Mouse (Mus musculus) forebrain, embryonic 14.5 days (tissue): ENCODE measurements around the gene Ptprt. TPM values are rescaled to one million over a fixed set of nuclear protein-coding genes. Genes with fewer than 3 reads are reported as not detected.

Experiments
- ATAC-seq: fragments of 200-750 bp; cut with Nextera tagmentation; 2 replicates; pipeline ENCODE4 v1.8.0; 2017; ENCODE audit warnings: mild to moderate bottlenecking, moderate library complexity
- DNase-seq: peaks from one replicate; pipeline ENCODE4 v3.0.0-alpha.2; 2015; ENCODE audit warnings: low spot score
- H3K27ac ChIP-seq: fragments of 300-500 bp; sonication (generic); 2 replicates; pipeline ENCODE4 v1.5.1; 2014; ENCODE audit warnings: low read depth, mild to moderate bottlenecking, control low read depth, low read length, moderate library complexity
- H3K27me3 ChIP-seq: fragments of 300-500 bp; sonication (generic); replicated peaks from 2 replicates; pipeline ENCODE4 v1.6.1; 2014; ENCODE audit warnings: low read length, control low read depth, mixed read lengths; ENCODE audit not compliant: control insufficient read depth, insufficient read depth
- H3K36me3 ChIP-seq: fragments of 300-500 bp; sonication (generic); 2 replicates; pipeline ENCODE4 v1.6.1; 2014; ENCODE audit warnings: low read length, control low read depth; ENCODE audit not compliant: control insufficient read depth, insufficient read depth
- H3K4me1 ChIP-seq: fragments of 300-500 bp; sonication (generic); 2 replicates; pipeline ENCODE4 v1.6.1; 2014; ENCODE audit warnings: antibody characterized with exemption, low read length, control low read depth; ENCODE audit not compliant: control insufficient read depth, insufficient read depth
- H3K4me2 ChIP-seq: fragments of 300-500 bp; sonication (generic); 2 replicates; pipeline ENCODE4 v1.6.1; 2014; ENCODE audit warnings: mild to moderate bottlenecking, control low read depth, low read length
- H3K4me3 ChIP-seq: fragments of 300-500 bp; sonication (generic); 2 replicates; pipeline ENCODE4 v1.5.1; 2014; ENCODE audit warnings: low read depth, low read length, control low read depth
- H3K9ac ChIP-seq: fragments of 300-500 bp; sonication (generic); 2 replicates; pipeline ENCODE4 v1.6.1; 2014; ENCODE audit warnings: mild to moderate bottlenecking, low read length, control low read depth, moderate library complexity
- H3K9me3 ChIP-seq: fragments of 300-500 bp; sonication (generic); replicated peaks from 2 replicates; pipeline ENCODE4 v1.6.1; 2016; ENCODE audit warnings: low read length, control low read depth, mixed read lengths; ENCODE audit not compliant: control insufficient read depth
- WGBS: fragments of 180-500 bp; shearing (Covaris S2); extraction: QIAGEN DNeasy Blood & Tissue Kit; methylation state at CpG from one replicate; pipeline ENCODE4 v1.1.7; 2014; 5-methylcytosine and 5-hydroxymethylcytosine counted together
- polyA plus RNA-seq: library from polyadenylated mRNA; unstranded; fragments of >200 nt; fragmentation: Nextera tagmentation; extraction: Ambion mirVana; gene quantifications from 2 replicates; pipeline ENCODE4 v1.2.1, GENCODE M21; 2014

The Ptprt gene
- polyA plus RNA-seq, 1 experiment from 2014 or later = 3.6 TPM

- ATAC-seq (no peak), DNase-seq (no peak)
- Histone ChIP-seq H3K4me2 (no peak overlapping the region), H3K4me3 (no peak overlapping the region), H3K27ac (no peak overlapping the region), H3K9ac (no peak overlapping the region), H3K4me1 (peaks cover 7% of the 10 kb centered on the region; the same call in 1 of the 2 replicates), H3K9me3 (no peaks in the 10 kb centered on the region), H3K36me3 (no peaks in the 10 kb centered on the region), H3K27me3 (no peaks in the 10 kb centered on the region)
- 71% methylated on average over 3 of the region's 3 CpGs for WGBS
Measured at GRCm38 (mm10) chr2:162418181-162418580, 242.8 kb downstream of the Ptprt start.

GRCm38 (mm10) chr2:162413073-162413812 lies 247.7 kb downstream of the Ptprt start:
- Histone ChIP-seq H3K4me3 (no peak overlapping the region), H3K9ac (no peak overlapping the region), H3K9me3 (no peaks in the 10 kb centered on the region), H3K36me3 (no peaks in the 10 kb centered on the region), H3K27ac (no peak overlapping the region), H3K4me2 (no peak overlapping the region), H3K27me3 (no peaks in the 10 kb centered on the region), H3K4me1 (peaks cover 16% of the 10 kb centered on the region)
- 2% methylated on average over 5 of the region's 5 CpGs for WGBS
- ATAC-seq = peak; percentile 74
- DNase-seq = peak; percentile 73

- DNase-seq (peak; percentile 58), ATAC-seq (peak; percentile 48; the same call in 1 of the 2 replicates)
- Histone ChIP-seq H3K9me3 (no peaks in the 10 kb centered on the region), H3K4me1 (peaks cover 16% of the 10 kb centered on the region), H3K27me3 (no peaks in the 10 kb centered on the region), H3K27ac (no peak overlapping the region), H3K4me2 (no peak overlapping the region), H3K9ac (no peak overlapping the region), H3K4me3 (no peak overlapping the region), H3K36me3 (no peaks in the 10 kb centered on the region)
- 71% methylated on average over 4 of the region's 4 CpGs for WGBS
Measured at GRCm38 (mm10) chr2:162411014-162411413, 249.9 kb downstream of the Ptprt start.

GRCm38 (mm10) chr2:162409245-162409644 lies 251.7 kb downstream of the Ptprt start:
- Histone ChIP-seq H3K27me3 (no peaks in the 10 kb centered on the region), H3K4me3 (no peak overlapping the region), H3K4me2 (no peak overlapping the region), H3K36me3 (no peaks in the 10 kb centered on the region), H3K9me3 (no peaks in the 10 kb centered on the region), H3K9ac (no peak overlapping the region), H3K4me1 (peaks cover 16% of the 10 kb centered on the region), H3K27ac (no peak overlapping the region)
- no peak for DNase-seq
- ATAC-seq = no peak
- 83% methylated on average over 8 of the region's 8 CpGs for WGBS

- Histone ChIP-seq H3K4me2 (no peak overlapping the region), H3K4me1 (no peaks in the 10 kb centered on the region), H3K9me3 (no peaks in the 10 kb centered on the region), H3K27ac (no peak overlapping the region), H3K9ac (no peak overlapping the region), H3K4me3 (no peak overlapping the region), H3K27me3 (no peaks in the 10 kb centered on the region), H3K36me3 (no peaks in the 10 kb centered on the region)
- no peak for ATAC-seq
- DNase-seq = no peak
- 69% methylated on average over 6 of the region's 6 CpGs for WGBS
Measured at GRCm38 (mm10) chr2:162401316-162402100, 259.4 kb downstream of the Ptprt start.

- Histone ChIP-seq H3K27me3 (no peaks in the 10 kb centered on the region), H3K4me2 (no peak overlapping the region), H3K9me3 (no peaks in the 10 kb centered on the region), H3K9ac (no peak overlapping the region), H3K36me3 (no peaks in the 10 kb centered on the region), H3K4me1 (no peaks in the 10 kb centered on the region), H3K4me3 (no peak overlapping the region), H3K27ac (no peak overlapping the region)
- no peak for ATAC-seq
- DNase-seq = no peak
- 81% methylated on average over 6 of the region's 6 CpGs for WGBS
Measured at GRCm38 (mm10) chr2:162394601-162395000, 266.3 kb downstream of the Ptprt start.

GRCm38 (mm10) chr2:162391834-162392233 lies 269.1 kb downstream of the Ptprt start:
- no peak overlapping the region for H3K4me3 ChIP-seq
- no peaks in the 10 kb centered on the region for H3K36me3 ChIP-seq
- no peaks in the 10 kb centered on the region for H3K9me3 ChIP-seq
- no peaks in the 10 kb centered on the region for H3K4me1 ChIP-seq
- DNase-seq = peak; percentile 58
- no peak overlapping the region for H3K27ac ChIP-seq
- no peaks in the 10 kb centered on the region for H3K27me3 ChIP-seq
- no peak overlapping the region for H3K4me2 ChIP-seq
- no peak overlapping the region for H3K9ac ChIP-seq
- WGBS = 32% methylated on average over 4 of the region's 4 CpGs
- ATAC-seq = no peak

- H3K4me3 ChIP-seq = no peak overlapping the region
- ATAC-seq = no peak
- WGBS = 18% methylated on average over 7 of the region's 7 CpGs
- H3K4me2 ChIP-seq = no peak overlapping the region
- H3K36me3 ChIP-seq = no peaks in the 10 kb centered on the region
- H3K4me1 ChIP-seq = no peaks in the 10 kb centered on the region
- H3K9me3 ChIP-seq = no peaks in the 10 kb centered on the region
- H3K27me3 ChIP-seq = no peaks in the 10 kb centered on the region
- peak; percentile 58 for DNase-seq
- no peak overlapping the region for H3K9ac ChIP-seq
- no peak overlapping the region for H3K27ac ChIP-seq
Measured at GRCm38 (mm10) chr2:162377309-162377708, 283.6 kb downstream of the Ptprt start.

- Histone ChIP-seq H3K4me1 (no peaks in the 10 kb centered on the region), H3K27ac (no peak overlapping the region), H3K9ac (no peak overlapping the region), H3K4me3 (no peak overlapping the region), H3K36me3 (no peaks in the 10 kb centered on the region), H3K4me2 (no peak overlapping the region), H3K9me3 (no peaks in the 10 kb centered on the region), H3K27me3 (no peaks in the 10 kb centered on the region)
- ATAC-seq (no peak), DNase-seq (no peak)
- 45% methylated on average over 1 of the region's 1 CpGs for WGBS
Measured at GRCm38 (mm10) chr2:162349047-162349446, 311.9 kb downstream of the Ptprt start.
